Mouse (Mus musculus) stomach, postnatal 0 days (tissue): ENCODE results near the gene Ret.

Source experiments
- CTCF ChIP-seq: IDR thresholded peaks from 2 replicates; pipeline ENCODE4 v1.5.1; 2016; ENCODE audit warnings: antibody characterized with exemption, low read depth, mild to moderate bottlenecking, moderate library complexity
- EP300 ChIP-seq: optimal IDR thresholded peaks from 2 replicates; pipeline ENCODE3; 2016; ENCODE audit warnings: antibody characterized with exemption

- no peak for TF ChIP-seq CTCF
- TF ChIP-seq EP300 = no peak
These were observed 34.4 kb downstream of the Ret start for GRCm38 (mm10) chr6:118163086-118163485.
